Mouse (Mus musculus): ENCODE measurements around the gene Psd. TPM values are rescaled to one million over a fixed set of nuclear protein-coding genes. Genes with fewer than 3 reads are reported as not detected.

The Psd gene
- polyA plus RNA-seq, 1 experiment from 2014 or later = 89.8 TPM

DNA sequence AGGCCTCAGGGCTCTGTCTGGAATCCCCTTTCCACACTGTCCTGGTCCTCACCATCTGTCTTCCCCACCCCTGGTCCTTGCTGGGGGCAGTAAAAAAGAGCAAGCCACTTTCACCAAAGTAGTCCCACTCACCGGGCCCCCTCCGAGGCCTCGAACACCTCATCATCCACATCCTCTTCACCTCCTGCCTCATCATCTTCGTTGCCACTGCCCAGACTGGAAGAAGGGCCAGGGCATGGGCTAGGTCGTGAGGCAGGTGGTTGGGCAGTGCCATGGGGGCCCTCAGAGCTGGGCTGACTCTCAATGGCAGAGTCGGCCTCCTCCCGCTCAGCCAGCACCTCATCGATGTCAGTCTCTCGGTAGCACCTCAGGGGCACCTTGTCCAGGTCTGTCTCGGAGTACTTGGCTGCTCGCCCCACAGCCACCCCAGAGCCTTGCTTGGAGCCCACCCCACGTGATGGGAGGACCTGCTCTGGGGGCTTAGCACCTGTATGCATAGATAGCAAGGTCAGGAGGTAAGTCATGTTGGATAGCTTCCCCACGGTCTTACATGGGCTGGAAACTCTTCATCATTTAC, 3.9 kb downstream of the Psd start:
- Histone ChIP-seq H3K4me2 (ENCODE audit: low read length) (no peak overlapping the region; the same call in 1 of the 2 replicates), H3K9ac (replicated peaks; ENCODE audit: low read depth, low read length) (peak overlapping the region; percentile 11; the same call in 1 of the 2 replicates), H3K27ac (ENCODE audit: low read length) (0 out of 2 replicates have a peak overlapping the region, but pooled peaks have one; percentile 30), H3K36me3 (ENCODE audit: control insufficient read depth, insufficient read depth) (no peaks in the 10 kb centered on the region), H3K9me3 (ENCODE audit: control insufficient read depth, low read length) (no peaks in the 10 kb centered on the region), H3K27me3 (replicated peaks; ENCODE audit: control insufficient read depth, insufficient read depth, low read length) (peaks cover 15% of the 10 kb centered on the region), H3K4me1 (replicated peaks; ENCODE audit: control insufficient read depth, insufficient read depth, low read length) (peaks cover 78% of the 10 kb centered on the region), H3K4me3 (replicated peaks; ENCODE audit: low read length) (no peak overlapping the region)
- ATAC-seq = no peak
- WGBS = 82% methylated on average over 13 of the region's 13 CpGs

DNA sequence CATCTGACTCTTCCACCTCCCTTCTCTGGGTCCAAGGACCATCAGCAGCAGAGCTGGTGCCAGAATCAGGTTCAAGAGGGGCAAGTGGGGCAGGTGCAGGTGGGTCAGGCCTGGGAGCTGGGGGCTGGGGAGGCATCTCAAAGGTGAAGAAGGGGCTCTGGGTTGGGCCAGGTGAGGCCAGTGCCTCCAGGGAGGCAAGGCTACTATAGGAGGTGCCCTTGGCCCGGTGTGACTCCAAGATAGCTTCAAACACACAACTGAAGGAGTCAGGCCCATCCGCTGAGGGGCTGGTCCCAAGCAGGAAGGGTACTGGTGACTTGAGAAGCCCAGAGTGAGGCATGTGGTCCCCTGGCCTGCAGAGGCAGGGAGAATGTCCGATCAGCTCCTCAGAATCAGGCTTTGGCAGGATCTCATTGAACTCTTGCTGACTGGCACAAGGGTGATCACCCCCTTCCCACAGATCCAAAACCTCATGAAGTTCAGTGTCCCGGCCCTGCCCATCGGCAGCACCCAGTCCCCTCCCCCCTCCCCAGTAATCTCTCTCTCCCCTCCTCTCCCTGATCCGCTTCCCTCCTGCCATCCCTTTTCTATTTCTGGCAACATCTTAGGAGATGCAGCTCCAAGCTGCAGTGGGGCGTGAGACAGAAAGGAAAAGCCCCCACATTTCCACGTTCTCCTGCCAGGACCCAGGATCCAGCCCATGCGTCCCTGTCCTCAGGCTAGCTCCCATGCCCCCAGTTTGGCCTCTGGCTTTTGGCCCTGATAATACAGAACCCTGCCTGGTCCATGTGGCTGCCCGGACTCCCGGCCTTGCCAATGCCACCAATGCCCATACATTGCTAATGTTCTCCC, 4.6 kb downstream of the Psd start:
- H3K27ac ChIP-seq (ENCODE audit: low read length) = peak overlapping the region; percentile 30; the same call in 1 of the 2 replicates
- H3K9me3 ChIP-seq (ENCODE audit: control insufficient read depth, low read length) = no peaks in the 10 kb centered on the region
- no peak overlapping the region for H3K4me3 ChIP-seq (replicated peaks; ENCODE audit: low read length)
- no peaks in the 10 kb centered on the region for H3K36me3 ChIP-seq (ENCODE audit: control insufficient read depth, insufficient read depth)
- H3K9ac ChIP-seq (replicated peaks; ENCODE audit: low read depth, low read length) = peak overlapping the region; percentile 11; the same call in 1 of the 2 replicates
- no peak for ATAC-seq
- H3K4me2 ChIP-seq (ENCODE audit: low read length) = no peak overlapping the region; the same call in 1 of the 2 replicates
- H3K27me3 ChIP-seq (replicated peaks; ENCODE audit: control insufficient read depth, insufficient read depth, low read length) = peaks cover 20% of the 10 kb centered on the region
- 52% methylated on average over 11 of the region's 11 CpGs for WGBS
- peaks cover 78% of the 10 kb centered on the region for H3K4me1 ChIP-seq (replicated peaks; ENCODE audit: control insufficient read depth, insufficient read depth, low read length)

DNA sequence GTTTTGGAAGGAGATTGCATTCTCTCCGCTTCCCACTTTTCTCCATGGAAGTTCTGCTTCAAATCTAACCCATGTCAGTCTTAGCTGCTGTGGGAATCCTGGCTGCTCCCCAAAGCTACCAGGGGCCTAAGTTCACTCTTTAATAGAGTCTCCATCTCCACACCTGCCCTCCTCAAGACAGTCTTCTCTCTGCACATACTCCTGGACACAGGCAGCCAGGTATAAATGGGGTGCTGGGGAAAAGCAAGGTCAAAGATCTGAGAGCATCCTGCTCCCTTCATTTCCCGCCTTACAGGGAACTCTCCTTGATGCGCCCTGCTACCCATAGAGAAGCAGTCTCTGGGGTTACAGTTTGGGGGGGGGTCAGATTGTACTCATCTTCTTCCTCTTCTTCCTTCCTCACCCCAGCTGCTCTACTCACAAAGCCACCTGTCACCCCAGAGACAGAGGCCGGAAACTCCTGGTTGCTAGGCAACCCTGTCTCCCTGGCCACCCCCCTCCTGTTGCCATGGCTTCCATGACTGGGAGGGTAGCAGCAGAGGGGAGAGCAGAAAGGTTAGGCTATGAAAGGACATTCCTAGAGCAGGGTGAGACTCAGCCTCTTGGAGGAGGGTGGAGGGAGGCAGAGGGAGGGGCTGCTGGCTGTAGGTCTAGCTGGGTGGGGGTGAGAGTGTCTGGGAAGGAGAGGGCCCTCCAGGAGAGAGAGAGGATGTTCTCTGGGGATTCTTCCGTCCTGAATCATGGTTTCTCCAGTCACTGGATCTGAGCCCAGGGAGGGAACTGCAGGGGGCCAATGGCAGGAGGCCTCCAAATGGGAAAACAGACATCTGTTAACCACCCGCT, 5.6 kb downstream of the Psd start:
- Histone ChIP-seq H3K36me3 (ENCODE audit: control insufficient read depth, insufficient read depth) (no peaks in the 10 kb centered on the region), H3K4me3 (replicated peaks; ENCODE audit: low read length) (no peak overlapping the region), H3K9me3 (ENCODE audit: control insufficient read depth, low read length) (no peaks in the 10 kb centered on the region), H3K27ac (ENCODE audit: low read length) (peak overlapping the region; percentile 21; the same call in 1 of the 2 replicates), H3K27me3 (replicated peaks; ENCODE audit: control insufficient read depth, insufficient read depth, low read length) (peaks cover 30% of the 10 kb centered on the region), H3K4me1 (replicated peaks; ENCODE audit: control insufficient read depth, insufficient read depth, low read length) (peaks cover 77% of the 10 kb centered on the region), H3K4me2 (ENCODE audit: low read length) (peak overlapping the region; percentile 20), H3K9ac (replicated peaks; ENCODE audit: low read depth, low read length) (no peak overlapping the region)
- peak; percentile 14; the same call in 1 of the 2 replicates for ATAC-seq
- WGBS = 15% methylated on average over 6 of the region's 6 CpGs

DNA sequence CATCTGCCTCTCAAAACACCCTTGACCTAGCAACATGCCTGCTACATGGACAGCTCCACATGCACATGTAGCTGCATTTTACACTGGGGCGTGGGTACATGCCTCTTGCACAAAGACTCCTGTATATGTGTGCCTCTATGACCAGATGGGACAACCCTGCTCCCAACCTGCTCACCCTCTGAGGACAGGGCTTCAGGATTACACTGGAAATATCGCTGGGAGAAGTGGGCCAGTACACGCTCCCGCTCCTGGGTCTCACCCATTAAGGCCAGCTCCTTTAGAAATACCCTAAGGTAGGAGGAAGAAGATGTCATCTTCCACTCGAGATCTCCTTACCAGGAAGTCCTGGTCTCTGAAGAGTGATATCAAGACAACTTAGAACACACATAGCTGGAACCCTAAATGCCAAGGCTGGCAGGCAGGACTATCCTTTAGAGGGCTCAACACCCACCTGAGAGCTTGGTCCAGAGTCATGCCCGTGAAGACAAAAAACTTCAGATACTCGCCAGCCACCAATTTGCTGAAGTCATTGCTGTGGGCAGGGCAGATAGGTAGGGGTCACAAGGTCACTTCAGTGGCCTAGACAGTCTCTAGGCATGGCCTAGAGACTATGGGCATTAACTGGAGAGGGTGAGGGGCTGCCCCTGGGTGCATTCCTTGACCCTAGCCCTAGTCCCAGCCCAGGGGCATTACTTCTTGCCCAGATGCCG, 6.7 kb downstream of the Psd start:
- ATAC-seq = no peak
- no peak overlapping the region for H3K4me3 ChIP-seq (replicated peaks; ENCODE audit: low read length)
- peaks cover 41% of the 10 kb centered on the region for H3K27me3 ChIP-seq (replicated peaks; ENCODE audit: control insufficient read depth, insufficient read depth, low read length)
- peaks cover 76% of the 10 kb centered on the region for H3K4me1 ChIP-seq (replicated peaks; ENCODE audit: control insufficient read depth, insufficient read depth, low read length)
- no peak overlapping the region for H3K27ac ChIP-seq (ENCODE audit: low read length)
- no peak overlapping the region for H3K4me2 ChIP-seq (ENCODE audit: low read length)
- no peaks in the 10 kb centered on the region for H3K36me3 ChIP-seq (ENCODE audit: control insufficient read depth, insufficient read depth)
- H3K9ac ChIP-seq (replicated peaks; ENCODE audit: low read depth, low read length) = no peak overlapping the region
- 80% methylated on average over 8 of the region's 8 CpGs for WGBS
- H3K9me3 ChIP-seq (ENCODE audit: control insufficient read depth, low read length) = no peaks in the 10 kb centered on the region

DNA sequence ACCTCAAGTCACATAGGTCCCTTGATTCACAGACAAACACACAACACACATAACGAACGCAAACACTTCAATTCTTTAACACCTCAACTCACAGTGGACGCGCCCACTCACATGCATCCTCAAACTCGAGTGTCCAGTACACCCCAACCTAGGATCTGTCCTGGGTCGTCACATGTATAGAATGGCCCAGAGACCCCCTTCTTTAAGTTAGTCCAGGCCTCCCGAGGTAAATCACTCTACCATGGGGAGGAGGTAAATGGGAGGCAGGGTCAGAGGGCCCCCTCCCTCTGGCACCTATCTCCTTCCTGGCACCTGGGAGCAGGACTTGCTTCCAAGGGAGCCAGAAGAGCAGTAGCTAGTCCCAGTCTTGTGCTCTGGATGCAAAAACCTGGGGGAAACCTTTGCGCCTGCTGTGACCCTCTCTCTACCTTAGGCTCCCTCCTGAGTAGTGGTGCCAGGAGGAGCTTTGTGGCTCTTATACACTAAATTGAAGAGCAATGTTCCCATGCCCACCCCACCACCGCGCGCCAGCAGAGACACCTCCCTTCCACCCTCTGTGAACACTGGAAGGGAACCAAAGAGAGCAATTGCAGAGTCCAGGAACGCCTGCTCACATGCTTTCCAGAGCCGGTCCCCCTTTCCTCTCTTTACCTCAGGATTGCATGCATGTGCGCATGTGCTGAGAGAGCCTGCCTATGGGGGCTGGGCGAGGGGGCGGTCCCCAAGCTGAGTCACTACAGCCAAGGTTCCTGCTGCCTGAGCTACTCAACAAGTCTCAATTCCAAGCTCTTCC, 8.2 kb downstream of the Psd start:
- H3K9ac ChIP-seq (replicated peaks; ENCODE audit: low read depth, low read length) = 0 out of 2 replicates have a peak overlapping the region, but pooled peaks have one; percentile 33
- 11% methylated on average over 16 of the region's 16 CpGs for WGBS
- peaks cover 65% of the 10 kb centered on the region for H3K4me1 ChIP-seq (replicated peaks; ENCODE audit: control insufficient read depth, insufficient read depth, low read length)
- ATAC-seq = peak; percentile 53
- peak overlapping the region; percentile 27; the same call in 1 of the 2 replicates for H3K27ac ChIP-seq (ENCODE audit: low read length)
- H3K4me2 ChIP-seq (ENCODE audit: low read length) = peak overlapping the region; percentile 79
- peak overlapping the region; percentile 55 for H3K4me3 ChIP-seq (replicated peaks; ENCODE audit: low read length)
- no peaks in the 10 kb centered on the region for H3K36me3 ChIP-seq (ENCODE audit: control insufficient read depth, insufficient read depth)
- H3K9me3 ChIP-seq (ENCODE audit: control insufficient read depth, low read length) = no peaks in the 10 kb centered on the region
- H3K27me3 ChIP-seq (replicated peaks; ENCODE audit: control insufficient read depth, insufficient read depth, low read length) = peaks cover 56% of the 10 kb centered on the region

DNA sequence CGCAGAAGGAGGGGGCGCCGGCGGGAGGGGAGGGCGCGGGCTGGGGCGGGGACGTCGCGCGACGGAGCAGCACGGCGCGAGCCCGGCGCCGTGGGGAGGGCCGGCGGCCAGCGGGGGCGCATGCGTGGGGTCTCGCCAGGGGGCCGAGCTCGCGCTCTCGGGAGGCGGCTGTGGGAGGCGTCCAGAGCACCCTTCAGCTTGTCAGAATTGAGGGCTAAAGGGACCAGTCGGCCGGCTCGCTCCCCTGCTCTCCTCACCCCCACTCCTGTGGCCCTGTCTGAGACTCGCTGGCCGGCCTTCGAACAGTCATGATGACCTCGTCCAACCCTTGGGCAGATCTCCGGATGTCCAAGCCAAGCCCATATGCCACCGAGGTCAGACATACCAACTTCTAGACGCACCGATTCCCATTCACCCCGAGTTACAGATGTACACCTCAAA, 8.9 kb downstream of the Psd start:
- peaks cover 57% of the 10 kb centered on the region for H3K27me3 ChIP-seq (replicated peaks; ENCODE audit: control insufficient read depth, insufficient read depth, low read length)
- 1% methylated on average over 34 of the region's 42 CpGs for WGBS
- H3K9me3 ChIP-seq (ENCODE audit: control insufficient read depth, low read length) = no peaks in the 10 kb centered on the region
- H3K4me3 ChIP-seq (replicated peaks; ENCODE audit: low read length) = peak overlapping the region; percentile 55
- peak; percentile 34 for ATAC-seq
- H3K9ac ChIP-seq (replicated peaks; ENCODE audit: low read depth, low read length) = peak overlapping the region; percentile 66
- peak overlapping the region; percentile 79 for H3K4me2 ChIP-seq (ENCODE audit: low read length)
- peaks cover 60% of the 10 kb centered on the region for H3K4me1 ChIP-seq (replicated peaks; ENCODE audit: control insufficient read depth, insufficient read depth, low read length)
- no peak overlapping the region for H3K27ac ChIP-seq (ENCODE audit: low read length)
- no peaks in the 10 kb centered on the region for H3K36me3 ChIP-seq (ENCODE audit: control insufficient read depth, insufficient read depth)

DNA sequence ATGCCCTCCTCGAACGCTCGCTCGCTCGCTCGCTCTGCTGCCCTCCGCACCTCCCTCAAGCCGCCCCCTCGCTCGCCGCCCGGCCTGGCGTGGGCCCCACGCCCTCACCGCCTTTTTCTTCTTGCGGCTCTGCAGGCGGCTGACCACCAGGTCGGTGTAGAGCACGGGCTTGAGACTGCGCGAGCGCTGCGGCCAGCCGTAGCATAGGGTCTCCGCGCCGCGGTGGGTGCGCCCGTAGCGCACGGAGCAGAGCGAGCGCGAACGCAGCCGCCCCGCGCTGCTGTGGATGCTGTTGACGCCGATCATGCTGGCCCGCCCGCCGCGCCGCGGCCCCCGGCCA, 9.4 kb downstream of the Psd start:
- under 1% methylated on average over 45 of the region's 48 CpGs for WGBS
- peak overlapping the region; percentile 79 for H3K4me2 ChIP-seq (ENCODE audit: low read length)
- H3K9ac ChIP-seq (replicated peaks; ENCODE audit: low read depth, low read length) = peak overlapping the region; percentile 66
- peak overlapping the region; percentile 55 for H3K4me3 ChIP-seq (replicated peaks; ENCODE audit: low read length)
- H3K27ac ChIP-seq (ENCODE audit: low read length) = no peak overlapping the region
- ATAC-seq = peak; percentile 27
- H3K4me1 ChIP-seq (replicated peaks; ENCODE audit: control insufficient read depth, insufficient read depth, low read length) = peaks cover 55% of the 10 kb centered on the region
- H3K36me3 ChIP-seq (ENCODE audit: control insufficient read depth, insufficient read depth) = no peaks in the 10 kb centered on the region
- peaks cover 57% of the 10 kb centered on the region for H3K27me3 ChIP-seq (replicated peaks; ENCODE audit: control insufficient read depth, insufficient read depth, low read length)
- H3K9me3 ChIP-seq (ENCODE audit: control insufficient read depth, low read length) = no peaks in the 10 kb centered on the region

DNA sequence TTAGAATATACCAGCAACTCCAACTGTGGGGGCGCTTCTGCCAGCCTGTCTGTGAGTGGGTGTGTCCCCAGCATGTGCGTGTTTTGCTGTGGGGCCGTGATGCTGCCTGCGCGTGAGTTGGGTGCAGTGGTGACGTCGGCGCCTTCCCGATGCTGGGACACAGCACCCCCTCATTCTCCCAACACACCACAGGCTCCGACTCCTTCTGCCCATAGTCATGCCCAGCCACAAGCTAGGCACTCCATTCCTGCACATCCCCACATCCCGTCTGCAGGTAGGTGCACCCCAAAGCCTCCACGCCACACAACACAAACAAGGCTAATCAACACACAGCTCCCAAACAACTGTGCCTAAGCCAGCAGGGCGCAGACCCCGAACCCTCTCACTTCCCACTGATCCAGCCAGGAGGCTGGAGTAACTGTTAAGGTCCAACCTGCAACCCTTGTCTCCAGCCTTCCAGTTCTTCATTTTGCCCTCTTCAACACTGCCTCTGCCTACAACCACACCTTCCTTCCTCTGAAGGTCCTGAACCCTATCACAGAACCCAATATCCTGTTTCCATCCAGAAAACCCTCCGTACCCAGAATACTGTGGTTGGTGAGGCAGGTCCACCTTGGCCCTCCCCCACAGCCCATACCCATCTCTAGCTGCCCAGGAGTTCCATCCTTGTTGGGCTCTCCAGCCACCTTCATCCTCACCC, 10.0 kb downstream of the Psd start:
- WGBS = 25% methylated on average over 15 of the region's 15 CpGs
- Histone ChIP-seq H3K27me3 (replicated peaks; ENCODE audit: control insufficient read depth, insufficient read depth, low read length) (peaks cover 57% of the 10 kb centered on the region), H3K9ac (replicated peaks; ENCODE audit: low read depth, low read length) (peak overlapping the region; percentile 66), H3K4me2 (ENCODE audit: low read length) (peak overlapping the region; percentile 79), H3K9me3 (ENCODE audit: control insufficient read depth, low read length) (no peaks in the 10 kb centered on the region), H3K36me3 (ENCODE audit: control insufficient read depth, insufficient read depth) (no peaks in the 10 kb centered on the region), H3K4me3 (replicated peaks; ENCODE audit: low read length) (peak overlapping the region; percentile 55), H3K27ac (ENCODE audit: low read length) (no peak overlapping the region), H3K4me1 (replicated peaks; ENCODE audit: control insufficient read depth, insufficient read depth, low read length) (peaks cover 50% of the 10 kb centered on the region)
- ATAC-seq = no peak; the same call in 1 of the 2 replicates
